Mouse (Mus musculus) kidney, postnatal 4 days (tissue): ENCODE data around the gene Zswim9.

ENCODE experiments used
- DNase-seq, 2 experiments: peaks; one replicate each; pipeline ENCODE4 v3.0.0; 2021; ENCODE audit warnings: mixed read lengths in 2 of 2

Zswim9 gene

DNA sequence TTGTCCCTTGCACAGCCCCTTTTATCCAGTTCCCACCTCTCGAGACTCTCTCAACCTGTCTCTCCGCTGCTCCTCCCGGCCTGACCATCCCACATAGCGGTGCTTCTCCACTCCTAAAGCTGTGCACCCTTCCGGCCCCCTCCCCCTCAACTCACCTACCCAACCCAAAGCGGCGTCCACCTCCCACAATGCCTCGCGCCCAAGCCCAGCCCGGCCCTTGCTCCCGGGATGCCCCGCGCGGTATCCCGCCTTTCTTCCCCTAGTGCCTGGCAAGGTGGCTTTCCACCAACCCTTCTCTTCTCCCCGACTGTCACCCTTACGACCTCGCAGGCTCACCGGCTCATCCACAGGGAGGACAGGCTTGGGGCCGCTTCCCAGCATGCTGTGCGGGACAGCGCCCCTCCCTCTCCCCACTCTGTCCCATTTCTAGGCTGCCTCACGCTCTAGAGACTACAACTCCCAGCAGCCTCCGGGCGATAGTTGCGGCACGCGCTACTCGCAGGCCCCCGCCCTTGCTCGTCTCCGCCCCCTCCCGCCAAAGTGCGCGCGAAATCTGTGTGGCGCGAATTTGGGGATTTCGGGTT, at the start of gene Zswim9:
Gene Zswim9 (minus strand): TSS at position 414 of the 584 bp plus-strand sequence.
- peak; percentile 95 to 97 for DNase-seq

DNA sequence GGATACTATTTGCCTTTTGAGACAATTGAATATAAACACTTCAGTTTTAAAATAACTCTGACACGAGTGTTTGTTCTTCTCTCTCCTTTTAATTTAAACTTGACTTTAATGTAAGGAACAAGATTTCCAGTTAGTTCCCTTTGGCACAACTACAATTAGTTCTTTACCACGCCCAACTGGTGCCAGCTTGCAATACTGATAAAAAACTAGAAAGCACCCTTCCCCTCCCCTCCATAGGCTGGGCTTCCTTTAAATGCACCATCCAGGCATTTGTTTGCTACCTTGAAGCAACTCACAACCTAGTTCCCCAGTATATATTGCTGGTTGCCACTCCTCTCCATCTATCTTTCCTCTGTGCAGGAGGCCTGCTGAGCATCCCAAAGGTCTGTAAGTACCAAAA, 45.8 kb upstream of the Zswim9 start, which contains the start of gene Pla2g4c:
Gene Pla2g4c (plus strand): TSS at position 340 of the 400 bp plus-strand sequence.
- no peak for DNase-seq

- no peak for DNase-seq
Measured at GRCm38 (mm10) chr7:13321424-13321823, 42.9 kb upstream of the Zswim9 start.

GRCm38 (mm10) chr7:13314095-13314597, 35.6 kb upstream of the Zswim9 start:
- DNase-seq: no peak

DNA sequence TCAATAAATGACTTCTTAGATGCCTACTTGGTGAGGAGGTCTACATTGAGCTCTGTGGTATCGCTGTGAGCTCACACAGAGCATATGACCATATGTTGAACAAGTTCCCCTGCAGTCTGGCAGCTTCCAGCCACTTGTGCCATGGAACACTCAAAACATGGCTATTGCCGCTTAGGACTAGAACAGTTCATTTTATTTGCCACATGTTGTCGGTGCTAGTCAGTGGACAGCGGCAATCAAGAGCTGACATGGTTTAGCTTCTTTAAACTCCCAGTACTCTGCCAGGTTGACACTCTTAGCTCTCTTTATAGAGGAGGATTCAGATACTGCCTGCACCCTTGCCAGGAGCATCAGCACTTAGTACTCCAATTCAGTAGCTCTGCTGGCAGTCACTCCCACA, 32.9 kb upstream of the Zswim9 start:
- no peak for DNase-seq

GRCm38 (mm10) chr7:13310493-13311199, 32.1 kb upstream of the Zswim9 start:
- DNase-seq: no peak

DNA sequence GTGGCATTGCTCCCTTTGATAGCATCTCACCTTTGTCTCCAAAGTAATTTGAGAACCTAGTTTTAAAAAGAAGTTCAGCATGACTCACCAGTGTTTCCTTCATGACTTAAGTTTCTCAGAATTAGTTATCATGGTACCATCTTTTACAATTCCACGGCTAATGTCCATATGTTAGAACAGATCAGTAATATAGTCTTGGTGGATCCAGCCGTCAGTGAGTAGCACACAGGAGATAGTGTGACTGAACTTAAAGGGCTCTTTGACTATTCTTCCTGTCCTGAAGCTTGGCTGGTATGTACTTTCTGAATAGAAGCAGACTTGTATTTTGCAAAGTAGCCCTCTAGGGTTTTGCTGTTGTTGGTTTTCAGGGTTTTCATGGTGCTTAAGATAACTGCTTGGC, 30.9 kb upstream of the Zswim9 start:
- no peak for DNase-seq

GRCm38 (mm10) chr7:13303372-13303771, 24.9 kb upstream of the Zswim9 start:
- no peak for DNase-seq

GRCm38 (mm10) chr7:13302780-13303179, 24.3 kb upstream of the Zswim9 start:
- no peak for DNase-seq

GRCm38 (mm10) chr7:13301643-13302042, 23.1 kb upstream of the Zswim9 start:
- no peak for DNase-seq

- no peak for DNase-seq
Measured at GRCm38 (mm10) chr7:13298821-13299220, 20.3 kb upstream of the Zswim9 start.

DNA sequence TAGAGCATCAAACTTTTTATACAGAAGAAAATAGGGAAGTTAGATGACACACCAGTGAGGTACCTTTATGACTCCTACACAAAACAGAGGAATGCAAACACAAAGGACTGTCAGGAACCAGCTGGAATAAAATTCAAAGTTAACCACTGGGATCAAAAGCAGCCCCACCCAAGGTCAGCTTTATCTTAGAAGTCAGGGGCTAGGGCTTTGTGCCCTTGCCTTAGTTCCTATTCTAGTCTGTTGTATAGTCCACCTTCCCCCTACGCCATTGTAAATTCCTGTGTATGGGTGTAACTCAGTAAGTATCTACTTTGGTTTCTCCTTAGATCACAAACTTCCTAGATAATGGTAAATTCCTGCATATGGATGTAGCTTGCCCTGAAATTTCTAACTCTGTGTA, 19.1 kb upstream of the Zswim9 start:
- DNase-seq: no peak

DNA sequence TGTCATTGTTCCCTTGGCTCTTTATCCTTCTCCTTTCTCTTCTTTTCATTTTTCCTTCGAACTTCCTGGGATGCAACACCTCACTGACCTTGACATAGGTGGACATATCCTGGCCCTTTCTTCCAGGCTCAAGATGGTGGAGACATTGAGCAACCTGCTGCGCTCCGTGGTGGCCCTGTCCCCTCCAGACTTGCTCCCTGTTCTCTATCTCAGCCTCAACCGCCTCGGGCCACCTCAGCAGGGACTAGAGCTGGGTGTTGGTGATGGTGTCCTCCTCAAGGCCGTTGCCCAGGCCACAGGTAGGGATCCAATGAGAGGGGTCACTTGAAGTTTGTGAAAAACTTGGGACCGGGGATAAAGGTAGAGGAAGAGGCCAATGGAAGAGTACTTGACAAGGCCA, 16.7 kb upstream of the Zswim9 start:
- no peak for DNase-seq

DNA sequence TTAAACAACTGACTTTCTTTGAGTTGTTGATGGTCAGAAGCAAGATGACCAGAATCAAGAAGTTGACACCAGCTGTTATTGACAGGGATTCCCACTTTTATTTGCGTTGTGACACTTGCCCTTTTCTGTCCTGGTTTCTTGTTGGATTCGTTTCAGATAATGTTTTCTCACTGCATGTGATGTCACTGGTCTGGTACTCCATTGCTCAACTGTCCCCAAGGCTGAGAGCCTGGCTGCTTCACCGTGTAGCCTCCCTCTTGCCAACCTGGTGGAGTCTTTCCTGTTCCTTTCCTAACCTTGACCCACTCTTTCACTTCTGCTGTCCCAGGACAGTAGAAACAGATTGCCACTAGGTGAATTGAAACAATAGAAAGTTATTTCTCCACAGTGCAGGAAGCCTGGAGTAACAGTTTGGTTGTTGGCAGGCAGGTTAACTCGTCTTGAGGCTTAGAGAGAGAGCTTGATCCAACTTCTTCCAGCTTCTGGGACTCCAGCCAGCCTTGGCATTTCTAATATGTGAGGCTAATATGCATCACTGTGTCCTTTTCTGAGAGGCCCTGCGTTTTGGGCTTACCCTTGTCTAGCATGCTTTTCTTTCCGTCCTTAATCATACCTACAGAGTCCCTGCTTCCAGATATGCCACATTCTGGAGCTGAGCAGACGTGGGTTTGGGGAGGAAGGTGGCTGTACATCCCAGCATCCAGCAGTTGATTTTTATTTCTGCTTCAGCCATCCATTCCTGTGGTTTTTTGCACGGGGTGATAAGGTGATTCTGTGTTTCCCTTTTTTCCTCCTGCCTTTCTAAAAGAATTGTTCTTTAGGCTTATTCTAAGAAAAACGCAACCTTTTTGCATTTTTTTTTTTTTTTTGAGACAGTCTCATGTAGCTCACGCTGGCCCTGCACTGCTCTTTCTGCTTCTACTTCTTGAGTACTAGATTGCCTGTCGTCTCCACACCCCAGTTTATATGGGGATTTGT, 15.6 kb upstream of the Zswim9 start:
- DNase-seq: no peak

GRCm38 (mm10) chr7:13291370-13291769, 12.8 kb upstream of the Zswim9 start:
- no peak for DNase-seq

- DNase-seq: no peak
Measured at GRCm38 (mm10) chr7:13290041-13290675, 11.6 kb upstream of the Zswim9 start.

DNA sequence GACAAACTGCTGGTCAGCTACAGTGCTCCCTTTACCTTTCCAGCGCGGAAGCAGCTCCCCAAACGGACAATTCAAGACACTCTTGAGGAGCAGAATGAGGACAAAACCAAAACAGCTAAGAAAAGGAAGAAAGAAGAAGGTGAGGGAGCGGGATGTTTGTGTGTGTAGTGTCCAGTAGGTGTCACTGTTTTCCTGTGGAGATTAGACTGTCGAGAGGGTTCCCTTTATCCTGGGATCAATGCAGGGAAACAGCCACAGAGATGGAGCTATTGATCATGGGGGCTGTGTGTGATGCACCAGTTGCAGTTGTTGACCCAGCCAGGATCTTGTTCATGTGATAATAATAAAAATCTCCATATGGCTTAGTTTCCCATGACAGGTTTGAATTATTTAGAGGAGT, 10.1 kb upstream of the Zswim9 start:
- DNase-seq: peak; percentile 8 to 14

DNA sequence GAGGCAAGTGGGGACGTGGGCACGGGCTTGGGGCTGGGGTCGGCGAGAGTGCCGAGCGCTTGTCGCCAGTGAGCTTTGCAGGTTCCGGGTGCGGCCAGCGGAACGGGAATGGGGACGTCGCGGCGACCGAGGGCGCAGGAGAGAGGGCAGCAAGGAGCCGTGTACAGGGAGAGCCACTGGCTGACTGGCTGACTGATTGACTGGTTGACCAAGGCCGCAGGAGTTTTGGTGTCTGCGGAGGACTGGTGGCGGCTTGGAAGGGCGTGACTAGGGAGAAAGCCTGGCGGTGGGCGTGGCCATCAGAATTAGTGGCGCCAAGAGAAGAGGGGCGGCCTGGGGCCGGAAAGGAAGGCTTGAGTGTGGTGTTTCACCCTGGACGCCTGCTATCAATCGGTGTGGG, 436 bp upstream of the Zswim9 start:
- peak in 1 of 2 experiments; percentile 47 for DNase-seq

DNA sequence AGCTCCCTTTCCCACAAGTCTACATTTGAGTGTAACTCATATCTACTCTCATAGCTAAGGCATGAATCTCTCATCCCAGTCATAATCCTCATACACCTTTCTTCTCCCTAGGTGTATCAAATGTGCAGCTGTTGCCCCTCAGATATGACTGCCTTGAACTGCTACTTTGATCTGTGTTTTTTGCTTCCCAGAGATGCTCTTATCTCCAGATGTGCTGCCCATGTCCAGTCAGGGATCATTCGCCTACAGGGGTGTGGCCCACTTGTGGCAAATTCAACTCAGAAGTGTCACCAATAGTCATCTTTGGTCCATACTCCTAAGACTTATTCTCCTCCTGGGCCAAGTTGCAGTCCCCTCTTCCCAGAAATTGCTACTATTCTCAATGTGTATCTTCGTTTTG, 688 bp downstream of the Zswim9 start:
- no peak for DNase-seq

- no peak for DNase-seq
Measured at GRCm38 (mm10) chr7:13277081-13277480, 1.4 kb downstream of the Zswim9 start, which contains the start of gene Lig1. Gene Lig1 (plus strand): TSS chr7:13277283.

- DNase-seq: no peak
Measured at GRCm38 (mm10) chr7:13271704-13272103, 6.8 kb downstream of the Zswim9 start.

- no peak for DNase-seq
Measured at GRCm38 (mm10) chr7:13269394-13269793, 9.1 kb downstream of the Zswim9 start.
